Mouse (Mus musculus): ENCODE measurements around the gene Fcrla.
"Not testable (repeated sequence)": the region's sequence is repeated elsewhere in the genome, so short reads cannot be mapped to it uniquely, and the experiment has no call there.

Fcrla gene

DNA sequence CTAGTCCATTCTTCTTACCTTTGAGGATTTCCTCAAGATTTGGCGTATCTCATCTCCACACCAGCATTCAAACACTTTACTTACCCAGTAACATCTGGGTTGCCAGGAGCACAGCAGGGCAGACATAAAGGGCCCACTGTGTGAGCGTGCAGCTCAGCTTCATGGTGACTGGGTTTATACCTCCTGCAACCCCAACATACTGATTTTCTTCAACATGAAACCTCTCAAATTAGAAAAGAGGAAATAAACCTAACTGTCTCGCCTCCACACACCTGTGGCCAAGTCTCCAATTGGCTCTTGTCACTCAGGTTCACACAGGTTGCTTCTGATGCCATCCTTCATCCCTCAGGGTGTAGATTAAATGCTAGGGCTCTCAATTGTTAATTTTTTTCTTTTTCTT, at the start of gene Fcrla:
Gene Fcrla, minus strand, starts transcription at position 206 of the 400 bp plus-strand sequence.
- no peak for ATAC-seq (ENCODE audit: low TSS enrichment)

DNA sequence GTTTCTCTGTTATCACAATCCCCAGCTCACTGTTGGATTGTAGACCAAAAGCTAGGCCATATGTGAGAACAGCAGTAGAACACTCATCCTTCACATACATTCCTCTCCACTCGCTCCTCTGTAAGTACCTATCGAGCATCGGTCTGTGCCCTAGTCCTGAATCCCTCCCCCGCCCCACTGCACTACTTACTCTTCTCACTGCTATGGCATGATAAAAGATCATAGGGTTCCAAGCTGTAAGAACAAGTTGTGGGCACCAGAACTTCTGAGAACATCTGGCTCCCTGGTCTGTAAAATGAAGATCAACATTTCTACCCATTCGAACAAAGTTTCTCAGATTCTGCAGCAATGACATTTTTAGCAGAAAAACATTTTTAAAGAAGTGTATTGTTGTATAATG, 49.1 kb upstream of the Fcrla start, which contains the start of gene Fcgr2b:
Gene Fcgr2b, minus strand, starts transcription at position 101 of the 400 bp plus-strand sequence.
- no peak for ATAC-seq (ENCODE audit: low TSS enrichment)

GRCm38 (mm10) chr1:170975751-170976161, 48.4 kb upstream of the Fcrla start:
- ATAC-seq (ENCODE audit: low TSS enrichment) = no peak

- ATAC-seq (ENCODE audit: low TSS enrichment) = not testable (repeated sequence)
These were observed 48.0 kb upstream of the Fcrla start for GRCm38 (mm10) chr1:170975350-170975749.

DNA sequence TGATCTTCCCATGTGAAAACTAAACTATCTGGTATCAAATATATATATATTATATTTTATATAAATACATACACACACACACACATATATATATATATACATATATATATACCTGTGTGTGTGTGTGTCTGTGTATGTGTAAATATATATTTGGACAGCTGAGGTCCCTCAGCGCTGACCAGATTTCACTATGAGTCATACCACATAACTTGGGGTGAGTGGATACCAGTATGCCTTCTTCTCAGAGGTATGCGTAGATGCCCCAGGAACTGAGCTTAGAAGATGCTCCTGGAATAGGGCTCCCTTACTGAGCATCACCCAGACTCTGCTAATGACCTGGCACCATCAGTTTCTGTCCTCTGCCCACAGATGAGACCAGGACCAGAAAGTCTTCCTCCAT, 47.4 kb upstream of the Fcrla start:
- ATAC-seq (ENCODE audit: low TSS enrichment) = no peak

- no peak for ATAC-seq (ENCODE audit: low TSS enrichment)
These were observed 46.8 kb upstream of the Fcrla start for GRCm38 (mm10) chr1:170974171-170974570.

DNA sequence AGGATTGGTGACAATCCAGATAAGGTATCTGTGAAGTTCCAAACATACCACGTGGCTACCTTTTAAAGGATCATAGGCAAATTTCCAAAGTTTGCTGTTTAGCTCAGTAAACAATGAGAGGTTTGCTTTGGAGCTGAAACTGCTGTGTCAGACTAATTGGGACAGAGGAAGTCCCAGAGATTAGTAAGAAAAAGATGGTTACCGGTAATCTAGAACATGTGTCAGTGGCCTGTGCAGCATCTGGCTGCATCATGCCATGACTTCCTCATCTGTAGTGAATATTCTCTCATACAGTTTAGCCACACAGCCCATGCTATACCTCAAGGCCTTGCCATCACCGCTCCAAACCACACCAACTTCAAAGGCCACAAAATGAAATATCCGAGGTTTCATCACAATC, 45.6 kb upstream of the Fcrla start:
- no peak for ATAC-seq (ENCODE audit: low TSS enrichment)

- no peak for ATAC-seq (ENCODE audit: low TSS enrichment)
These were observed 45.1 kb upstream of the Fcrla start for GRCm38 (mm10) chr1:170972494-170972893.

DNA sequence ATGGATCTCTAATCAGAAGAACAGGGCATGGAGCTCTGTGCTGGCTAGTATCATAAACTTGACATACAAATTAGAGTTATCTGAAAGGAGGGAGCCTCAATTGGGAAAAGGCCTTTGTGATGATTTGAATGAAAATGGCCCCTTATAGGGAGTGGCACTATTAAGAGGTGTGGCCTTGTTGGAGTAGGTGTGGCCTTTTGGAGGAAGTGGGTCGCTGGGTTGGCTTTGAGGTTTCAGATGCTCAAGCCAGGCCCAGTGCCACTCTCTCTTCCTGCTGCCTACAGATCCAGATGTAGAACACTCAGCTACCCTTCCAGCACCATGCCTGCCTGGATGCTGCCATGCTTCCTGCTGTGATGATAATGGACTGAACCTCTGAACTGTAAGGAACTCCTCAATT, 41.2 kb upstream of the Fcrla start:
- no peak for ATAC-seq (ENCODE audit: low TSS enrichment)

GRCm38 (mm10) chr1:170967581-170967980, 40.2 kb upstream of the Fcrla start:
- no peak for ATAC-seq (ENCODE audit: low TSS enrichment)

DNA sequence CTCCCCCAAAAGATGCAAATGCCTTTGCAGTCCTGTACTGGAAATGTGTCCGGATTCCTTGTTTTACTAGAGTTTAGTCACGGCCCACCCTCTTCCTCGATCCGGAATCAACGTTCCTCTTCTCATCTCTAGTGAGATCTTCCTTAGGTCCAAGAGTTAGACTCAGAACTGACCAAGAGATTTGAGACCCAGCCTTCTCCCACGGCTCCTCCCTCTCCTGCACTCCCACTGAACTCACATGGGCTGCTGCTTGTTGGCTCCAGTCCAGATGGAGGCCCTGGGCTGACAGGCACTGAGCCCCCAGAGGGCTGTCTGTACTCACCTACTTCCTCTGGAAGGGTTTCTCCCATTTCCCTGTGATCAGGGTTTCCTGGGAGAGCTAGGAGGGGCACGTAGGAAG, 35.7 kb upstream of the Fcrla start:
- ATAC-seq (ENCODE audit: low TSS enrichment) = no peak

- ATAC-seq (ENCODE audit: low TSS enrichment) = no peak
These were observed 34.9 kb upstream of the Fcrla start for GRCm38 (mm10) chr1:170962301-170962700.

GRCm38 (mm10) chr1:170961101-170961500, 33.7 kb upstream of the Fcrla start:
- no peak for ATAC-seq (ENCODE audit: low TSS enrichment)

DNA sequence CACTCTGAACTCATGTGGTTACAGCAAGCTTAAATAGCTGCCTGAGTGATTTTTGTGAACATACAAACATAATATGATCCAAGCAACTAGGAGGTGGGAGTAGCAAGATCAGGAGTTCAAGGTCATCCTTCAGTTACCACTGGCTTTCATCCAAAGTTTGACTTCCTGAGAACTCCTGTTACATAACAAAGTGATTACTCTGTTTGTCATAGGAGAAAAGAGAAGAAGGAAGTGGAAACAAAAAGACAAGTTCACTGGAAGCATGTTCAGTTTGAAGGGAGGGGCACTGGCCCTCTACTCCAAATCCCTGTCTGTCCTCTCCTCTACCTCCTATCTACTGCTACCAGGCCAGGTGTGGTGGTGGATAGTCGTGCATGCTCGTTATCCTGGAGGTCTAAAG, 32.4 kb upstream of the Fcrla start:
- no peak for ATAC-seq (ENCODE audit: low TSS enrichment)

- ATAC-seq (ENCODE audit: low TSS enrichment) = no peak
These were observed 30.8 kb upstream of the Fcrla start for GRCm38 (mm10) chr1:170958225-170958624.

GRCm38 (mm10) chr1:170953192-170953591, 25.8 kb upstream of the Fcrla start:
- ATAC-seq (ENCODE audit: low TSS enrichment) = no peak

DNA sequence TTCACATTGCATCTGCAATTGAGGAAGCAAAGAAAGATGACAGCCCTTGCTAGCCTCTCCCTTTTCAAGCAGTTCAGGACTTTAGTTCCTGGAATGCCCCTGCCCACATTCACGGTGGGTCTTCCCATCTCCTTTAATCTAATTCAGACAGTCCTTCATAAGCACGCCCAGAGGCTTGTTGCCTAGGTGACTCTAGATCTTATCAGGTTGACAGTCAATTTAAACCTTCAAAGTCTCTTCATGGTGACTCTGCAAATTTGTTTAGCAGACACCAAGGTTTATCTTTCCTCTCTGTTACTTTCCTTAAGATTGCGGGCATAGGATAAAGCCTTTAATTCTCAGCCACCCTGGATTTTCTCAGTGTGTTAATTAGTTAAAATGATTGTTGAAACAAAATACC, 23.4 kb upstream of the Fcrla start:
- ATAC-seq (ENCODE audit: low TSS enrichment) = no peak

GRCm38 (mm10) chr1:170944908-170945307, 17.5 kb upstream of the Fcrla start:
- ATAC-seq (ENCODE audit: low TSS enrichment) = not testable (repeated sequence)

- ATAC-seq (ENCODE audit: low TSS enrichment) = not testable (repeated sequence)
These were observed 16.8 kb upstream of the Fcrla start for GRCm38 (mm10) chr1:170944151-170944550.

- ATAC-seq (ENCODE audit: low TSS enrichment) = no peak
These were observed 11.9 kb upstream of the Fcrla start for GRCm38 (mm10) chr1:170939255-170939654.

- ATAC-seq (ENCODE audit: low TSS enrichment) = no peak
These were observed 7.0 kb upstream of the Fcrla start for GRCm38 (mm10) chr1:170934383-170934782.

DNA sequence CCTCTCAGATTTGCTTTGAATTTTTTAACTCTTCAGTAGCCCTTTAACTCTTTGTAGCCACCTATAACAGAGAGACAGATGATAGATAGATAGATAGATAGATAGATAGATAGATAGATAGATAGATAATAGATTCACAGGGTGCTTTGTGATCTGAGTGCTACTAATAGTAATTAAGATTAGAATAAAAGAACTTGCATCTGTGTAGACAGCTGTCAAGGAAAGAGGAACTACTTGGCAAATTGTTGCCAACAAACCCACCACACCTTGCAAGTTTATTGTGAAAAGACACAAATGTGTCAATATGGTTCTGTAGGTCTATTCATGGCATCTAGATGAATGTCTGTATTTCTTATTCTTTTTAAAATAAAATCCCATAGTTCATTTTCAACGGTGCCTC, 6.6 kb upstream of the Fcrla start:
- no peak for ATAC-seq (ENCODE audit: low TSS enrichment)

GRCm38 (mm10) chr1:170933386-170933920, 6.1 kb upstream of the Fcrla start:
- ATAC-seq (ENCODE audit: low TSS enrichment) = no peak

DNA sequence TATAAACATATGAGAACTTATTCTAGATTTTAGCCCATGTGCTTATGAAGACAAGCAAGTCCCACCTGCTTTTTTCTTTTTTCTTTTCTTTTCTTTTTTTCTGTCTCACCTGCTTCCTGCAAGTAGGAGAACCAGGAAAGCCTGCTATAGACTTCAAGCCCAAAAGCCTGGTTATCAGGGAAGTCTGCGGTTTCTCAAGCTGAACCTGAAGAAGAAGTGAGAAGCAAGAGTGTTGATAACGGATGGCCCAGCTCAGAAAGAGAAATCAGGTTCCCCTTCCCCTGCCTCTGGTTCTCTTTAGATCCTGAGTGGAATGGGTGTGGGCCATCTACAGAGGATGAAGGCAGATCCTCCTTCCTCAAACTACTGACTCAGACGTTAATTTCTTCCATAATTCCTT, 4.7 kb upstream of the Fcrla start:
- no peak for ATAC-seq (ENCODE audit: low TSS enrichment)
